Mouse (Mus musculus) forebrain, embryonic 16.5 days (tissue): Measurements from ENCODE around the gene Ywhae. TPM values are rescaled to one million over a fixed set of nuclear protein-coding genes. Genes with fewer than 3 reads are reported as not detected.
A peak's percentile ranks its signal among the peaks of the same experiment; 100 is the strongest.

Experiments used
- ATAC-seq: fragments of 200-750 bp; cut with Nextera tagmentation; 2 replicates; pipeline ENCODE4 v1.8.0; 2017; ENCODE audit warnings: mild to moderate bottlenecking, moderate library complexity
- H3K27ac ChIP-seq: fragments of 300-500 bp; sonication (generic); 2 replicates; pipeline ENCODE4 v1.5.1; 2014; ENCODE audit warnings: low read length, control low read depth
- H3K27me3 ChIP-seq: fragments of 300-500 bp; sonication (generic); replicated peaks from 2 replicates; pipeline ENCODE4 v1.6.1; 2014; ENCODE audit warnings: low read length; ENCODE audit not compliant: control insufficient read depth, insufficient read depth
- H3K36me3 ChIP-seq: fragments of 300-500 bp; sonication (generic); 2 replicates; pipeline ENCODE4 v1.6.1; 2014; ENCODE audit not compliant: control insufficient read depth, insufficient read depth
- H3K4me1 ChIP-seq: fragments of 300-500 bp; sonication (generic); replicated peaks from 2 replicates; pipeline ENCODE4 v1.6.1; 2014; ENCODE audit warnings: low read length; ENCODE audit not compliant: control insufficient read depth, insufficient read depth
- H3K4me2 ChIP-seq: fragments of 300-500 bp; sonication (generic); 2 replicates; pipeline ENCODE4 v1.6.1; 2014; ENCODE audit warnings: mild to moderate bottlenecking, low read length, control low read depth
- H3K4me3 ChIP-seq: fragments of 300-500 bp; sonication (generic); replicated peaks from 2 replicates; pipeline ENCODE4 v1.5.1; 2014; ENCODE audit warnings: mild to moderate bottlenecking, low read length, control low read depth
- H3K9ac ChIP-seq: fragments of 300-500 bp; sonication (generic); replicated peaks from 2 replicates; pipeline ENCODE4 v1.6.1; 2014; ENCODE audit warnings: low read depth, low read length, control low read depth
- H3K9me3 ChIP-seq: fragments of 300-500 bp; sonication (generic); 2 replicates; pipeline ENCODE4 v1.6.1; 2016; ENCODE audit warnings: low read length; ENCODE audit not compliant: control insufficient read depth
- WGBS: fragments of 180-500 bp; shearing (Covaris S2); extraction: QIAGEN DNeasy Blood & Tissue Kit; methylation state at CpG from one replicate; pipeline ENCODE4 v1.1.7; 2014; 5-methylcytosine and 5-hydroxymethylcytosine counted together
- polyA plus RNA-seq: library from polyadenylated mRNA; unstranded; fragments of >200 nt; fragmentation: Nextera tagmentation; extraction: Ambion mirVana; gene quantifications from 2 replicates; pipeline ENCODE4 v1.2.1, GENCODE M21; 2015

The Ywhae gene
- polyA plus RNA-seq, 1 experiment from 2014 or later = 1,407 TPM

DNA sequence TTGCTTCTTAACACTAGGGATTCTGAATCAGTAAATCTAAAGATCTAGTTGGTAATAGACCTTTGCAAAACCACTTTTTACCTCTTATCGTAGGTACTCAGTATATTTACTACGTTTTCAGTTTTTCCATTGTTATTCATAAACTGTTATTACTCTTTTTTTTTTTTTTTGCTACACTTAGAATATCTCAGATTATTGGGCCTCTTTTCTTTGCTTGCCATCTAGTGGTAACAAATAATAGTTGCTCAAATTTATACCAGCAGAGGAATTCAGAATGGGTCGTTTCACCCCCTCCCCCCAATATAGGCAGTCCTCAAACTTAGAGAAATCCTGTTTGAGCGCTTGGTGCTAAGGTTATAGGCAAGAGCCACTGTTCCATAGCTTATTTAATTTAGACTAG is 18.4 kb downstream of the Ywhae start:
- no peak overlapping the region for H3K9ac ChIP-seq

DNA sequence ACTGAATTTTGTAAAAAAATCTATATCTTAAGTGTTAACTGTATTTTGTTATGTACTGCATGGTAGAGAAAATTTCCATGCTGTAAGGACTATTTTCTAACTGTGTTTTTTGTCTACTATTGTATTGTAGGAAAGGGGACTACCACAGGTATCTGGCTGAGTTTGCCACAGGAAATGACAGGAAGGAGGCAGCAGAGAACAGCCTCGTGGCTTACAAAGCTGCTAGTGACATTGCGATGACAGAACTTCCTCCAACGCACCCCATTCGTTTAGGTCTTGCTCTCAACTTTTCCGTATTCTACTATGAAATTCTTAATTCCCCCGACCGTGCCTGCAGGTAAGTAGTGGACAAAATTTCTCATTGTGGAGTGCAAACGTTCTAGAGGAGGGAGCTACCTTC is 24.0 kb downstream of the Ywhae start:
- Histone ChIP-seq H3K36me3 (peaks cover 30% of the 10 kb centered on the region), H3K9me3 (no peaks in the 10 kb centered on the region), H3K9ac (no peak overlapping the region), H3K27me3 (no peaks in the 10 kb centered on the region), H3K4me2 (no peak overlapping the region), H3K27ac (no peak overlapping the region), H3K4me3 (no peak overlapping the region), H3K4me1 (peaks cover 2% of the 10 kb centered on the region; the same call in 1 of the 2 replicates)
- WGBS = 92% methylated on average over 8 of the region's 8 CpGs
- no peak for ATAC-seq

More for the DNA sequence above, 18.4 kb downstream of the Ywhae start:
- H3K4me1 ChIP-seq = peaks cover 24% of the 10 kb centered on the region
- no peaks in the 10 kb centered on the region for H3K9me3 ChIP-seq
- no peaks in the 10 kb centered on the region for H3K27me3 ChIP-seq
- no peak for ATAC-seq
- H3K27ac ChIP-seq = no peak overlapping the region
- no peaks in the 10 kb centered on the region for H3K36me3 ChIP-seq
- no peak overlapping the region for H3K4me3 ChIP-seq
- no peak overlapping the region for H3K4me2 ChIP-seq
- 78% methylated on average over 4 of the region's 4 CpGs for WGBS

DNA sequence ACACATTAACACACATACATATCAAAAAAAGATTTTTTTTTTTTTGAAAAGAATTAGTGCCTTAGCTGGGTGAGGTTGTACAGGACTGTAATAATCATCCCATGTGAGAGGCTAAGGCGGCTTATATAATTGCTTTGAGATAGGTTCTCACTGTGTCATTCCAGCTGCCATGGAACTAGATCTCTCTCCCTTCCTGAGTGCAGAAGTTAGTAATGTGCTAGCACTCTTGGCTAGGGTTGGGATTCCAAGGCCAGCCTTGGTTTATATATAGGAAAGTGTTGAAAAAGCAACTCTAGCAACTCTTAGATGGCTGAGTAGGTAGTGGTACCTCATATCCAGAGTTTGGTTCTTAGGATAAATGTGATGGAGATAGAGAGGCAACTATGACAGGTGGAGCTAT is 25.9 kb downstream of the Ywhae start:
- WGBS = 97% methylated on average over 1 of the region's 1 CpGs
- H3K9ac ChIP-seq = no peak overlapping the region
- H3K36me3 ChIP-seq = peaks cover 30% of the 10 kb centered on the region

DNA sequence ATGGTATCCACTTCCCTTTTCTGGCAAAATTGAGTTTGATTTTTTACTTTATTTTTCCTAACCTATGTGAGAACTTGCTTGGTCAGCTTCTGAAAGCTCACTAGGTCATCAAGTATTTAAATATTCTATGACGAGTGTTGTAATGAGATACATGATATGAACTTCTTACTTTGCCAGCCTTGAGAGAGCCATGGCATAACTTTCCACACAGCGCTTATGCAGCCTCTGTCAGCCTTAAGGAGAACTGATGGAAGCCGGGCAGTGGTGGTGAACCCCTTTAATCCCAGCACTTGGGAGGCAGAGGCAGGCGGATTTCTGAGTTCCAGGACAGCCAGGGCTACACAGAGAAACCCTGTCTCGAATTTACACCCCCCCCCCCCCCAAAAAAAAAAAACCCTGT is 28.1 kb downstream of the Ywhae start:
- no peak for ATAC-seq
- H3K27ac ChIP-seq = no peak overlapping the region
- H3K27me3 ChIP-seq = no peaks in the 10 kb centered on the region
- 94% methylated on average over 5 of the region's 5 CpGs for WGBS
- H3K4me1 ChIP-seq = no peaks in the 10 kb centered on the region
- no peak overlapping the region for H3K4me3 ChIP-seq
- H3K4me2 ChIP-seq = no peak overlapping the region
- no peaks in the 10 kb centered on the region for H3K9me3 ChIP-seq
- no peak overlapping the region for H3K9ac ChIP-seq
- peaks cover 41% of the 10 kb centered on the region for H3K36me3 ChIP-seq

More for the DNA sequence above, 25.9 kb downstream of the Ywhae start:
- Histone ChIP-seq H3K27me3 (no peaks in the 10 kb centered on the region), H3K4me3 (no peak overlapping the region), H3K4me2 (no peak overlapping the region), H3K9me3 (no peaks in the 10 kb centered on the region), H3K4me1 (no peaks in the 10 kb centered on the region), H3K27ac (no peak overlapping the region)
- ATAC-seq = no peak

GRCm38 (mm10) chr11:75762708-75763107 is 30.0 kb downstream of the Ywhae start:
- Histone ChIP-seq H3K4me2 (no peak overlapping the region), H3K9ac (no peak overlapping the region), H3K4me1 (no peaks in the 10 kb centered on the region), H3K4me3 (no peak overlapping the region), H3K9me3 (no peaks in the 10 kb centered on the region), H3K27ac (no peak overlapping the region), H3K27me3 (no peaks in the 10 kb centered on the region), H3K36me3 (peaks cover 41% of the 10 kb centered on the region)
- ATAC-seq = no peak
- 82% methylated on average over 2 of the region's 2 CpGs for WGBS

- ATAC-seq = no peak
- no peaks in the 10 kb centered on the region for H3K27me3 ChIP-seq
- H3K9ac ChIP-seq = no peak overlapping the region
- no peaks in the 10 kb centered on the region for H3K9me3 ChIP-seq
- H3K27ac ChIP-seq = no peak overlapping the region
- H3K4me3 ChIP-seq = no peak overlapping the region
- no peak overlapping the region for H3K4me2 ChIP-seq
- peaks cover 10% of the 10 kb centered on the region for H3K4me1 ChIP-seq
- 83% methylated on average over 4 of the region's 4 CpGs for WGBS
- H3K36me3 ChIP-seq = peaks cover 31% of the 10 kb centered on the region
Observed at GRCm38 (mm10) chr11:75764521-75765023, 31.9 kb downstream of the Ywhae start.

GRCm38 (mm10) chr11:75765161-75765560 is 32.5 kb downstream of the Ywhae start:
- Histone ChIP-seq H3K4me1 (peaks cover 11% of the 10 kb centered on the region), H3K27ac (no peak overlapping the region), H3K9ac (no peak overlapping the region), H3K9me3 (no peaks in the 10 kb centered on the region), H3K4me2 (no peak overlapping the region), H3K36me3 (peaks cover 27% of the 10 kb centered on the region), H3K27me3 (no peaks in the 10 kb centered on the region), H3K4me3 (no peak overlapping the region)
- no peak for ATAC-seq
- WGBS = 72% methylated on average over 8 of the region's 8 CpGs

- no peak overlapping the region for H3K4me3 ChIP-seq
- no peak for ATAC-seq
- no peak overlapping the region for H3K27ac ChIP-seq
- no peak overlapping the region for H3K4me2 ChIP-seq
- H3K4me1 ChIP-seq = peaks cover 11% of the 10 kb centered on the region
- peaks cover 23% of the 10 kb centered on the region for H3K36me3 ChIP-seq
- H3K27me3 ChIP-seq = no peaks in the 10 kb centered on the region
- 62% methylated on average over 2 of the region's 2 CpGs for WGBS
- no peaks in the 10 kb centered on the region for H3K9me3 ChIP-seq
- no peak overlapping the region for H3K9ac ChIP-seq
Observed at GRCm38 (mm10) chr11:75767014-75767413, 34.3 kb downstream of the Ywhae start.

DNA sequence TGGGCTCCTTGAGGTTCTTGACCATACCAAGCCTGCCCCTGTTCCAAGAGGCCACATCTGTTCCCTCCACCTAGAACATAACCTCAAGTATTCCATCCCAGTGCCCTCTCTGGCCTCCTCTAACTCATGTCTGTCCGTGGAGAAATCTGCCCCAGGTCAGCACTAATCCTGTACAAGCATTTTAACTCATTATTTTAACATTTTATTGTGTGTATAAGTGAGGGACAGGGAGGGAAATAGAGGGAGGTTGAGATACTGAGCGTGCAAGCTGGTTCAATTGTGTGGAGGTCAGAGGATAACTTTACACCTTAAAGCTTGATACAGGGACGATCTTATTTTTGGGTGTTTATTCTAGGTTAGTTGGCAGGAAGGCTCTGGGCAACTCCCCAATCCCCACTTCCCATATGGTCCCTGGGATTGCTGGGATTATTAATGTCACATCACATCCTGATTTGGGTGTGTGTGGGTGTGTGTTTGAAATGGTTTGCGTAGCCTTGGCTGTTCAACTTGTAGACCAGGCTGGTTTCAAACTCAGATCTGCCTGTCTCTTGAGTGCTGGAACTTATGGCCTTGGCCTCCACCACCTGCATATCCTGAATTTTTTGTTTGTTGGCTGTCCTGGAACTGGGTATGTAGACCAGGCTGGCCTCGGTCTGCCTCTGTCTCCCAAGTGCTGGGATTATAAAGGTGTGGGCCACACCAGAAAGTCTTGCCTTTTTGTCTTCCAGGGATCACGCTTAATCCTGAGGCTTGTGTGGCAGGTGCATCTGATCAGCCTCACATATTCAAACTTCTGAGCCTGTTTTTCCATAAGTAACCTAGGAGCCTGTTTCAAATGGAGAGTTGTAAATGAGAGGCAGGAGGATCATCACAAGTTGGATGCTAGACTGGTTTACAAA is 35.7 kb downstream of the Ywhae start:
- Histone ChIP-seq H3K4me1 (peaks cover 11% of the 10 kb centered on the region), H3K27me3 (no peaks in the 10 kb centered on the region), H3K9me3 (no peaks in the 10 kb centered on the region), H3K4me2 (no peak overlapping the region), H3K36me3 (peaks cover 23% of the 10 kb centered on the region), H3K27ac (peak overlapping the region; percentile 24; the same call in 1 of the 2 replicates), H3K9ac (no peak overlapping the region), H3K4me3 (no peak overlapping the region)
- WGBS = 50% methylated on average over 6 of the region's 6 CpGs
- no peak for ATAC-seq
